Mouse (Mus musculus): ENCODE measurements around the gene Veph1.

Veph1 gene

GRCm38 (mm10) chr3:66221243-66221611, 75.4 kb downstream of the Veph1 start:
- peak; percentile 18 to 32 for DNase-seq

- DNase-seq: peak; percentile 37 to 67
Measured at GRCm38 (mm10) chr3:66220554-66221242, 75.9 kb downstream of the Veph1 start.

GRCm38 (mm10) chr3:66219655-66220191, 76.9 kb downstream of the Veph1 start, which contains the start of gene Ptx3:
TSS of gene Ptx3 (plus strand) at chr3:66219910.
- no peak for DNase-seq

- no peak for DNase-seq
Measured at GRCm38 (mm10) chr3:66215759-66216158, 80.9 kb downstream of the Veph1 start.

- DNase-seq: no peak
Measured at GRCm38 (mm10) chr3:66213524-66213923, 83.1 kb downstream of the Veph1 start.

- peak in 1 of 2 experiments; percentile 22 for DNase-seq
Measured at GRCm38 (mm10) chr3:66208836-66209573, 87.6 kb downstream of the Veph1 start.

- DNase-seq: no peak
Measured at GRCm38 (mm10) chr3:66193910-66194562, 102.6 kb downstream of the Veph1 start.

- DNase-seq: no peak
Measured at GRCm38 (mm10) chr3:66179647-66180046, 117.0 kb downstream of the Veph1 start.

GRCm38 (mm10) chr3:66172907-66173306, 123.7 kb downstream of the Veph1 start:
- DNase-seq: peak in 1 of 2 experiments; percentile 17

GRCm38 (mm10) chr3:66169873-66170538, 126.6 kb downstream of the Veph1 start:
- DNase-seq: no peak

- no peak for DNase-seq
Measured at GRCm38 (mm10) chr3:66166606-66167290, 129.9 kb downstream of the Veph1 start.

- DNase-seq: no peak
Measured at GRCm38 (mm10) chr3:66165026-66165425, 131.6 kb downstream of the Veph1 start.

- DNase-seq: no peak
Measured at GRCm38 (mm10) chr3:66164585-66164984, 132.1 kb downstream of the Veph1 start.

GRCm38 (mm10) chr3:66162612-66163011, 134.0 kb downstream of the Veph1 start:
- DNase-seq: peak in 1 of 2 experiments; percentile 25

GRCm38 (mm10) chr3:66157947-66158346, 138.7 kb downstream of the Veph1 start:
- DNase-seq: no peak

- DNase-seq: no peak
Measured at GRCm38 (mm10) chr3:66137601-66138000, 159.0 kb downstream of the Veph1 start.

GRCm38 (mm10) chr3:66131264-66131950, 165.2 kb downstream of the Veph1 start:
- no peak for DNase-seq

GRCm38 (mm10) chr3:66129689-66130088, 166.9 kb downstream of the Veph1 start:
- no peak for DNase-seq

GRCm38 (mm10) chr3:66105493-66105892, 191.1 kb downstream of the Veph1 start:
- DNase-seq: no peak

GRCm38 (mm10) chr3:66102599-66102932, 194.1 kb downstream of the Veph1 start:
- no peak for DNase-seq

- DNase-seq: no peak
Measured at GRCm38 (mm10) chr3:66101809-66102598, 194.6 kb downstream of the Veph1 start.

Measured in lung, postnatal 4 days (tissue).